Mouse (Mus musculus) CD4-positive, CD25-positive, alpha-beta regulatory T cell, adult 2 months (primary cell): Measurements from ENCODE around the gene Fastk.

Experiments used
- DNase-seq: peaks from one replicate; pipeline ENCODE4 v3.0.0-alpha.2; 2012; ENCODE audit warnings: low read depth, low spot score

The Fastk gene

DNA sequence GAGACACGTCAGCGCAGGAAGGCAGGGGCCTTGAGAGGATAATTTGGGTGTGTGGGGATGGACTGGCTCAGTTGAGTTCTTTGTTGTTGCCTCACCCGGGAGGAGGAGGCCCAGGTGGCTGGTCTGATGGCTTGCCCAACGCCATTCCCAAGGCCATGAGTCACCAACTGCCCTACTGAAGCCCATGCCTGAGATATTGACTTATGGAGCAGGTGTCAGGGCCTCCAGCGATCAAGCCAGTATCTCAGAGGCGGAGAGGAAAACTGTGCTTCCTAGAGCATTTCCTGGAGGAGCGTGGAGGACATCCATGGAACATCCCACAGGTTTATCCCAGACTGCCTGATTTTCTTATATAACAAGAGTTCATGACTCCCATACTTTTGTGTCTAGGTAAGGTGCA is 52.4 kb downstream of the Fastk start:
- no peak for DNase-seq

DNA sequence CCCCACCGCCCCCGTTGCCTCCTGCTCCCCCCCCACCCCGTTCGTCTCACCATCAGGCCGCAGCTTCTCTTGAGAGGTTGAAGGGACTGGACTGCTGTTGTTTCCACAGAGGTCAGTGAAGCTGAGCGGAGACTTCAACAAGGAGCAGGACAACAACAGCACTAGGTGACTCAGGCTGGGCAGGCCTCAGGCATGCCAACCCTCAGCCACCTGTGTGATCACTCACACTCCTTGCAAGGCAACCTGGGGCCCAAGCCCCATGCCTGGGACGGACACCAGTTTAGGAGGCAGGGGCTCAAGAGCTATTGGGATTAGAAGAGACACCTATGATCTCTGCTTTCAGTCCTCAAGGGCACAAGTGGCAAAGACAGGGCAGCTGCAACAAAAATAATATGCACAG is 53.2 kb downstream of the Fastk start, which contains the start of gene Atg9b:
Atg9b (minus strand) TSS at position 280 of the 400 bp plus-strand sequence.
- no peak for DNase-seq

DNA sequence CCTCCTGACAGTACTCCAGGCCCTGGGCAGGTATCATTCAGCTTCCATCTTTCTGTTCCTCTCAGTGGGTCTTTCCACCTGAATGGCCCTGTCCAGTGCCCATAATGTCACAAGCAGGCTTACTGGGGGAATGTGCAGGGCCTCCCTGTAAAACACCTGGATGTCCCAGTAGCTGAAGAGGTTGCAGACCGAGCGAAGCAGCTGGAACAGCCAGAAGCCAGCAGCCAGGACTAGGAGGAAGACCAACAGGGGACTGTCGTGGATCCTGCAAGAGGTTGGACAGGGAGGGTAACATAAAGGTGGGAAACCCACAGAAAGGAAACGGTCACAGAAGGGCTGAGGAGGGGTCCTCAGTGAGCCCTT is 55.4 kb downstream of the Fastk start:
- DNase-seq: no peak

DNA sequence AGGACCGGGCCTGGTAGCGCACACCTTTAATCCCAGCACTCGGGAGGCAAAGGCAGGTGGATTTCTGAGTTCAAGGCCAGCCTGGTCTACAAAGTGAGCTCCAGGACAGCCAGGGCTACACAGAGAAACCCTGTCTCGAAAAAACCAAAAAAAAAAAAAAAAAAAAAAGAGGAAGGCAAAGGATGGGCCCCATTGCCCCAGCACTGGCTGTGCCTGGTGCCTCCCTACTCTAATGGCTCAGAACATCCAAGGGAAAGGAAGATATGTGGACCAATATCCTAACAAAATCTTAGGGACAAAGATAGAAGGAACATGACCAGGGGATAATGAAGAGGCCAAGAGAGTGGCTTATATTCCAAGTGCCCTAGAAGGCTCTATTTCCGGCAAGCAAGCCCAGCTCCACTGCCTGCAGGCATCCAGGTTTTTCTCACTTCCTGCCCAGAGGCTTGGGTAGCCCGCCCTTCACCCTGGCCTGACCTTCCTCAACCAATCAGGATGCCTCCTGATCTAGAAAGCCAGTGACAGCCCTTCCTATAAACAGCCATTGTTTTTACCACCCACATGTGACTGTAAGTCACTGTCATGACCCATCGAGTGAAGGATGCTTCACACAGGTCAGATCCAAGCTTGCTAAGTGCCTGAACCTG is 56.0 kb downstream of the Fastk start:
- DNase-seq: peak; percentile 74
